Mouse (Mus musculus) brain, embryonic 18.5 days (tissue): Measurements from ENCODE around the gene S100pbp.

Experiments used
- DNase-seq: peaks from one replicate; pipeline ENCODE4 v3.0.0-alpha.2; 2012; ENCODE audit warnings: low read depth, low spot score

Gene S100pbp

GRCm38 (mm10) chr4:129105356-129105755, 84.2 kb downstream of the S100pbp start, which contains the start of gene Tmem54:
Gene Tmem54, plus strand, starts transcription at chr4:129105548.
- no peak for DNase-seq

GRCm38 (mm10) chr4:129102133-129102829, 87.2 kb downstream of the S100pbp start:
- DNase-seq: no peak
